Mouse (Mus musculus) olfactory bulb, adult 2 months (tissue): ENCODE measurements around the gene Lrrc1.

Source experiments
- CTCF ChIP-seq: fragments of 200-500 bp; IDR thresholded peaks from 2 replicates; pipeline ENCODE4 v1.5.1; 2012; ENCODE audit warnings: low read depth, mild to moderate bottlenecking, low read length, moderate library complexity; ENCODE audit not compliant: insufficient read depth
- POLR2A ChIP-seq: fragments of 200-500 bp; IDR thresholded peaks from 2 replicates; pipeline ENCODE4 v1.6.1; 2012; ENCODE audit warnings: mild to moderate bottlenecking, low read depth, low read length, moderate library complexity; ENCODE audit not compliant: insufficient read depth

DNA sequence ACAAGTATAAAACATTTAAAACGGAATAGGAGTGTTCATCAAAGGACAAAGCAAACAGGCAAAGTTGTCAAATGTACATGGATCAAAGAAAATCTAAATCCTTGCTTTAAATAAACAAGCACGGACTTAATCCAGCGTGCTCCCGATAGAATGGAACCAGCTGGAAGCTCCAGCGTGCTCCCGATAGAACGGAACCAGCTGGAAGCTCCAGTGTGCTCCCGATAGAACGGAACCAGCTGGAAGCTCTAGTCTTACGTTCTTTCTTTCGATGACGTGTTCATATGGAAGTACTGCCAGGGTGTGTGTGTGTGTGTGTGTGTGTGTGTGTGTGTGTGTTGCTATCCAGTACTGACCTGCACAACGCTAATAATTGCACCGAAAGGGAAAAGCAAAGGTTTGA is 84.3 kb downstream of the Lrrc1 start:
- TF ChIP-seq CTCF (no peak), POLR2A (no peak)
